Mouse (Mus musculus) hindlimb bud, embryonic 11.5 days (tissue): Measurements from ENCODE around the gene Trem1.

Experiments
- DNase-seq: peaks from one replicate; pipeline ENCODE4 v3.0.0-alpha.2; 2012; ENCODE audit warnings: low read depth, low spot score; ENCODE audit errors: extremely low spot score

Gene Trem1

DNA sequence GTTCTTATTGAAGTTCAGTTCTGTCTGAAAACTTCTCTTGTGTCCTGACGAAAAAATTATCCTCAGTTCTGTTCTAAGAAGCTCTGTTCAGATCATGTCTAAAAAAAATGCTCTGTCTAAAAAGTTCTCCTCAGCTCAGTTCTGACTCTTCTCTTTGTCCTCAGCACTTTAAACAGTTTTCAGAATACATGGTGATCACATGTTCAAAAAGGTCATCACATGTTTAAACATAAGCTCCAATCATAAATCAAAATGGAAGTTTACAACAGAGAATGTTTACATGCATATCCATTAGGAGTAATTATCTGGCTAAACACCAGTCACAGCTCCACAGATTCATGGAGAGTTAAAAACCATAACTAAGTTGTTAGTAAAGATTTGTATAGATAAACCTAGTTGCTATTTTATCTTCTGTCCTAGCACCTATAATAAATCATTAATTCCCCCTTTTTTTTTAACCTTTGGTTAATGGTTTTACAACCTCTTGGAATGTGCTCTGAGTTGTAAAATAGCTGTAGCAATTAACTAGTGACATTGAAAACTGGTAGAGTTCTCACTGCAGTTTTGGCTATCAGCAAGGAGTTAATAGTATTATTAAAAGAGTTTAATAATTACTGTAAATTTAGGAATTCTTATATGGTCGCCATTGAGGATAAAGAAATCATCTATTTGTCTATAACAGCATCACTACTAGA is 34.2 kb downstream of the Trem1 start:
- no peak for DNase-seq

DNA sequence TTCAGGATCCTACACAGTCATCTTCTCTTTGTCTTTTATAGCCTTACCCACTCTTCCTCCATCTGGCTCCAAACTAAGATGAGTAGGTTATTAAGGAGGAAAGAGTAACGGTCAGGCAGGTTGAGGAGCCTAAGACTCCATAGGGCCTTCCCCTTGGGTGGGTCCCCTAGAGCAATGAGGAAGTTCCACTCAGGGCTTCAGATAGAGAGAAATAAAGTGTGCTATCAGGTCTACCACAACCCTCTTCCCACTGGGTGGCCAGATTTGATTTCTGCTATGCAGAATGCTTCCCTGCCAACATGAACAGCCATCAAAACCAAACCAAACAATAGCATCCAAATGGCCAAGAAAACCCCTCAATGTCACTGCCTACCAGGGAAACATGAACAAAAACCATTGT is 35.0 kb downstream of the Trem1 start:
- no peak for DNase-seq

DNA sequence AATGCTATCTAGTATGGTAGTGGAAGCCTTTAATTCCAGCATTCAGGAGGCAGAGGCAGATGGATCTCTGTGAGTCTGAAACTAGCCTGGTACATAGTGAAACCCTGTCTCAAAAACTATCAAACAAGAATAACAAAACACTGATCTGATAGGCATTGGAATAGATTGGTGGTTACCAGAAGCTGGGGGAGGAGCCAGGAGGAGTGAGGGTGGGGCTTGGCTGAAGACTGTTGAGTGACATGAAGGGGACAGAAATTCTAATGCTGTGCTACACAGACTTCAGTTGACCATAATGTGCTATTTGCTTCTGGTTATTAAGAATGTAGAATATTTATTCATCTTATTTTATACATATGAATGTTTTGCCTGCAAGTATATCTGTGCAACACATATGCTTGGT is 35.7 kb downstream of the Trem1 start:
- DNase-seq = no peak

DNA sequence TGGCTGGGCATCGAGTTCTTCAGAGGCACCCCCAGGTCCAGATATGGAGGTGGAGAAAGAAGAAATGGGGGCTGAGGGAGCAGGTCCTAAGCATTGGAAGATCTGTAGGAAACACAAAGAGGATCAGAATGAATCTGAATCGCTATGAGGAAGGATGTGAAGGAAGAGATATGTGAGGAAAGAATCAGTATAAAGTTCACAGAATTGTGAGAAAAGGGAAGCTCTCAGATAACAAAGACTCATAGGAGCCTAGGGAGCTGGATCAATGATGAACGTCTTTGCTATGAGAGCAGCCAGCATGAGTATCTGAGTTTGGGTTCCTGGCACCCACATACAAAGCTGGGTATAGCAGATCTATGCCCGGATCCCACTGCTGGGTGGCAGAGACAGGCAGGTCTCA is 37.3 kb downstream of the Trem1 start:
- DNase-seq = no peak

DNA sequence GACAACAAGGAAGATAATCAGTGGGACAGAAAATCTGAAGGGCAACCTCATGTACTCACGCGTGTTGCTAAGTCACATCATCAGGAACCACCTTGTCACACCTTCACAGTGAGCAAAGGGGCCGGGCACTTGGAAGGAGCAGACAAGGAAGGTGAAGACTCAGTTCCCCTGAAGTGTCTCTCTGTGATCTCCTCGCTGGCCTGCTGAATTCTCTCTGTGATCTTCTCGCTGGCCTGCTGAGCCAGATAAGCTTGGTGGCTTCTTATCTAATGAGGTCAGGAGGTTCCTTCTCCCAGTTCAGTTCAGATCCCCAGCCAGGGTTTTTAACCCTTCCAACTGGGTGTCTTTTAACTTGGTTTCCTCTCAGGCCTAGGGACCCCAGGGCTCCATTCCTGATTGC is 39.6 kb downstream of the Trem1 start:
- DNase-seq = no peak

DNA sequence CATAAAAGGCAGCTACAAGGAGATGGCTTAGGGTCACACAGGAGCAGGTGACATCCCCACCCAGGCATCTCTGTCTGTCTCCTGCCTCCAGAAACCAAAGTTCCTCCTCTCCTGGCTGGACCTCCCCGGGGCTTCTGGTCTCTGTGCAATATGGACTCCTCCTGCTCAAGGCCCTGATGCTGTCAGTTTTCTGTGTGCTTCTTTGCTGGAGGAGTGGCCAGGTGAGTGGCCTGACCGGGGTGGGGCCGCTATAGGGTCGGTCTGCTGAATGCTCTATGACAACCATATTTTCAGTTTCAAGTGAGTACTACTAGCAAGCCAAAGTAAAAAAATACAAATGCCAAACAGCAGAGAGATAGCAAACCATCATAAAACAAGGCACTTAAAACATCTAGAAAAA is 40.0 kb downstream of the Trem1 start:
- no peak for DNase-seq

DNA sequence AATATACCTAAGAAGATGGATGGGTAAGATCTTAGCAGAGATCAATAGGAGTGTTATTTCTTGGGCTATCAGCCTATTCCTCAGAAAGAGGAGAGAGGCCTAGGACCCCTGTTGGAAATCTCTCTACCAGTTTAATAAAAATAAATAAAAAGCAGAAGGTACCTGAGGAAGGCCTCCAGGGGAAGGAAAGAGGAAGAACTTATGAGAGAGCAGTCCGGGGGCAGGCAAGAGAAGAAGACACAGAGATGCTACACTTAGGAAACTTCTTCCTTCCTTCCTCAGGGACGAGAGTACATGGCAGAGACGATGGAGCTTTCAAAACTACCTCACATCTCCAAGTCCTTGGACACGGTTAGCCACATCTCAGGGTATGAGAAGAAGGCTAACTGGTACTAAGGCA is 41.5 kb downstream of the Trem1 start:
- DNase-seq = no peak

DNA sequence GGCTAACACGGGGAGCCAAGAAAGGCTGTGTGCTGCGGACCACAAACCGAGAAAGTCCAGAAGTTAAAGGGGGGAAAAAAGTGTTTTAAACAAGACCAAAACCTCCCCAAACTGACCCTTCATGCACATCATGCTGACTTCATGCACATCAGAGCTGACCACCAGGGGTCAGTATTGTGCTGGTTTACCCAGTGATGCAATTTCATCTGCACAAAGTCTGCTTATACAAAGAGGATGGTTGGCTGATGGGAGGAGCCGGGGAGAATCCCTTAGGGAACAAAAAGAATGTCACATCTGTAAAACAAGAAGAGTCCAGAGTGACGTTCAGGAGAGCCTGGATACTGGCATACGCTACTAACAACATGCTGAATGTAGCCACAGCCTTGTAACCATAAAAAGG is 42.3 kb downstream of the Trem1 start:
- DNase-seq = peak; percentile 88

DNA sequence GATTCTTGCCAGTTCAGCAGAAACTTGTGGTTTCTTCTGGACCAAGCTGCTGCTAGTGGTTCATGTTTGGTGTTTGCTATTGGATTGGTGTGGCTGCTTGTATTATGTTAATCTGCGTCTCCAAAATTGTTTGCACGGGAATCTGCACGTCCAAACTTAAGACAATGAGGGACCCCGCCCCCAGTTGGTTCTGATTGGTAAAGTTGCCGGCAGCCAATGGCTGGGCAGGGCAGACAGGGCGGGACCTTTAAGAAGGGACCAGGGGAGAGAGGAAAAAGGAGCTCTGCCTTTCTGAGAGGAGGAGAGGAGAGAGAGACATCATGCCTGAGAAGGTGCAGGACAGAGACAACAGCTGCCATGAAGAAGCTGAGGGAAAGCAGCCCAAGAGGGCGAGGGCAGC is 43.2 kb downstream of the Trem1 start:
- no peak for DNase-seq

DNA sequence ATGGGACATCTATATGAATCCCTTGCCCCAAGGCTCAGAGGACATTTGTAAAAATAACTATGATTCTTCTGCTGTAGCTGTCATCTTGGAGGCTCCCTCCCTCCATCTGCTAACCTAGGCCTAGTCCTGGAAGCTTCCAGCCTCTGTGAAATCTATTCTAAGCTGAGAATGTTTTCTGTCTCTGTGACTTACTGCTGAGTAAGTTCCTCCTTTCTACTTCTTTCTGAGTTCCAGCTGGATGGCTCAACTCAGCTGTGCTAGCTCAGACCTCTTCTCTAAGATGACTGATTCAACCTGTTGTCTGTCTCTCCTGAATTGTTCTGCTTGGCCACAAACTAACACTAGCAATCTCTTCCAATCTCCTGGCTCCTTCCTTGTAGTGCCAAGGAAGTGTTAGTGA is 45.8 kb downstream of the Trem1 start:
- DNase-seq = no peak

DNA sequence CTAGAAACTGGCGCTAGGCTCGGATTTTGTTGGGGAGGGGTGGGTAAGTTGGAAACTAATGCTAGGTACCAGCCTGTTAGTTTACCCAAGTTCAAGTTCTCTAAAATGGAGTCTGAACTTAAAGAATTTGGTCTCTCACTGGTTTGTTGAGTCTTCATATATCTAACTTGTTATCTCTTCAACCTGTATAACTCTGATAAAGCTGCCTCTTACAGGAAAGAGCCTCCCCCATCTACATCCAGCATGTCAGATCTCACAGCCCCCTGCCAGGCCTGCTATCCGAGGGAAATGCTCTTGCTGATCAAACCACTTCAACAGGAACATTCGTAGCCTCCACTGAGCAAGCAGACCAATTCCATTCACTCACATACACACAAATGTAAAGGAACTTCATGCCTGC is 46.4 kb downstream of the Trem1 start:
- no peak for DNase-seq

DNA sequence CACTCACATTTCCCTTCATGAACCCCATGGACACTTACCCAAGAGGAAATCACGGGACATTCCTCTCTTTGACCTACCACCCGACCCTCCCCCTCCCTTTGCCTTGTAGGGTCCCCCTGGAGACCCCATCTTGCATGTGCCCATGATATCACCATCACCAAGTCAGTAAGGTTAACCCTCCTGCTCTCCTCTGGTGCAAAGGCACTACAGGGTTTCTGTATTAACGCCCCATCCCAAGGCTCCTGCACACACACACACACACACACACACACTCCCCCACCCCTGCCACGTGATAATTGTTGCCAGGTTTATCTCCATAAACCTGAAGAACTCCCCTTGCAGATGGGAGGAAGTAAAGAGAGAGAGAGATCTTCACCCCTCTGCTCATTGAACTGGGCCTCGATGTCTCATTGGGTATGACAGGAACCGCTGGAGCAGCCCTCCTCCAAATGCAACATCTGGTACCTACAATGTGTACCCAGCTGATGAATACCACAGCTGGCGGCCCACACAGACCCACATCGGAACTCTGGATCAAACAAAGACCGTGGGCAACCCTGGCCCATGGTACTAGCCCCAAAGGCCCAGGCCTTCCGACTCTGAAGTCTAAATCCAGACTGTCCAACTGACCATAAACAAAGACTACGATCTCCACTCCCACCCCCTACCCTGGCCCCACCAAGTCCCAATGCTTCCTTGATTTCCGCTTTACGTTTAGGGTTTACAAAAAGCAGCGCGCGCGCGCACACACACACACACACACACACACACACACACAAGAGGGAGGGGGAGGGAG is 48.6 kb downstream of the Trem1 start:
- DNase-seq = no peak

DNA sequence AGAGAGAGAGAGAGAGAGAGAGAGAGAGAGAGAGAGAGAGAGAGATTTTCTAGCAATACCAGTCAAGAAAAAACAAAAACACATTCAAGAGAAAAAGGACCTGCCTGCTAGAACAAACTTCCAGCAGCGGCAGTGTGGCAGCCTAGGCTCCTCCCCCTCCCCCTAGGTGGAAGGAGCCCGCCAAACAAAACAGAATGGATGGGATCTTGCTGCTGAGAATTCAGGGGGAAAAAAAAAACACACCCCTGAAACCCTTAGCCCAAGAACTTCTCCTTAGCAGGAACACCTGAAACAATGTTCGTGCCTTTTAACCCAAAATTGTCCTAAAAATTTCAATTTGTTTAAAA is 49.1 kb downstream of the Trem1 start:
- DNase-seq = no peak

DNA sequence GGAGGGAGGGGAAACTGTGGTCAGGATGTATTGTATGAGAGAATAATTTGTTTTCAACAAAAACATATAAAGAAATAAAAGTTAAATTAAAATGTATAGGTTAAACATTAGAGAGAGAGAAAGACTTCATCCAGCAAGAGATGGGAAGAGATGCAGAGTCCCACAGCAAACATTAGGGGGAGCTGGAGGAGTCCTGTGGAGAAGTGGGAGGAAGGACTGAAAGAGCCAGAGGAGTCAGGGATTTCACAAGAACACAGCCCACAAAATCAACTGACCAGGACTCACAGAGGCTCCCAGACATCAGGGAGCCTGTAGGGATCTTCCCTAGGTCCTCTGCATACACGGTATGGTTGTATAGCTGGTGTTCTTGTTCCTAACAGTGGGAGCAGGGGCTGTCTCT is 54.2 kb downstream of the Trem1 start:
- no peak for DNase-seq

DNA sequence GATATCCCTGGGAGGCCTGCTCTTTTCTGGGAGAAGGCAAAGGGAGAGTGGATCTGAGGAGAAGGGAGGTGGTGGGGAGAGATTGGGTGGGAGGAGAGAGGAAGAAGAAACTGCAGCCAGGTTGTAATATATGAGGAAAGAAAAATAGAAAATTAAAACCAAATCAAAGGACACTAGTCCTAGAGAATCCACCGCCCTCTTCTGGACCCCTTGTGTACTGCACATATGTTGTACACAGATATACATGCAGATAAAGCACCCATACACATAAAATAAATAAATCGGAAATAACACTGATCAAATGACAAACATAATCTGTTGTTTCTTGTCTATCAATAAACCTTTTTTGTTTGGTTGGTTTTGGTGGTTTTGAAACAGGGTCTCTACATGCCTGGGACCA is 54.7 kb downstream of the Trem1 start:
- DNase-seq = no peak

DNA sequence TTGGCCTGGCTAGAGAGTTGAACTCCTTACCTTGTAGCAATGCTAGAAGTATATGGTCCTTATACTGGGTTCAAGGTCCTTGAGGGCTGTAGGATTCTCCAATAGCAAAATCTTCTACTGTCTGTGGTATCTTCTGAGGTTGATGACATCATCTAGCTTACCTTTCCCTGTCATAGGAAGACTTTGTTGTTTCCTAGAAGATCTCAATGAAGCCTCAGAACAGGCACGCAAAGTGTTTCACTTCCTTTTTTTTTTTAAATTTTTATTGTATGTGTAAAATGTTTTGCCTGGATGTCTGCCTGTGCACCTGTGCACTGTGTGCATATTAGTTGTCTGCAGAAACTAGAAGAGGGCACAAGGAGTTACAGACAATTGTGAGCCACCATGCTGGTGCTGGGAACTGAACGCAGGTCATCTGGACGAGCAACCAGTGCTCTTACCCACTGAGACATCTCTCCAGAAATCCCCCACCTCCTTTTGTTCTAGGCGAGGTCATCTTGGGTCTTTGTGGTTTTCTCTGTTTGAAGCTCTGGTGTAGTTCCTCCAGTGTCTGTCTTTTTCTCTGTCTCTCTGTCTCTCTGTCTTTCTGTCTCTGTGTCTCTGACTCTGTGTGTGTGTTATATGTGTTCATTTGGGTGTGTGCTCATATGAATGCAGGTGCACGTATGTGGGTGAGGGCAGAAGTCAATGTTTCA is 61.1 kb downstream of the Trem1 start:
- no peak for DNase-seq
